18 mouse cellular contexts compared by ENCODE assay signal in the genomic region with DNA sequence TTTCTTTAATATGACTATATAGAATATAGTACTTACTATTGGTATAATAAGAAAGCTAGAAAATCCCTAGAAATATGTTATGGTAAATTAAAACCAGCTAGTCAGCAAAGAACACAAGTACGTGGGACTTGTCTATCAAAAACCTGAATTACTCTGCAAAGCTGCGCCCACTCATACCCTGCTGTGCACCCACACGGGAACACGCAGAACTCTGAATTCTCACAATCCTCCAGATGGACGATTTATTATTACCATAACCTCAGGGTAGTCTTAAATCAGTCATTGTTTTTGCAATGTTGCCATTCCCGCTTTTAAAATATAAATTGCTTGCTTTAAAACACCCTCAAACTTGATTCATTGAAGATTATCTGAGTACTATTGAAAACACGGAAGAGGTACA.
DNase-seq lines count a peak whose midpoint lies in the region; ATAC-seq and TF ChIP-seq lines count a peak whose summit lies in the region.
"Had no signal": no experiment of that assay in that cellular context is flagged by ENCODE, and none has a peak within 500 bp of the region (broad histone marks: within the 10 kb centered on the region; RNA-seq: fewer than 3 reads in every experiment).

No protein-coding gene starts in this region.

- WGBS in hindbrain, postnatal 0 days, result 68% methylated on average over 7 of the region's 7 CpGs

- TF ChIP-seq CTCF in hindbrain, postnatal 0 days (IDR thresholded peaks at IDR 0.05; ENCODE audit: low read depth), result no peak

- H3K9ac ChIP-seq in hindbrain, postnatal 0 days (replicated peaks; ENCODE audit: low read length), result no peak overlapping the region
- H3K9ac ChIP-seq: midbrain, embryonic 15.5 days had no signal

- H3K4me2 ChIP-seq in hindbrain, postnatal 0 days (ENCODE audit: low read depth, low read length), result no peak overlapping the region
- H3K4me2 ChIP-seq: liver, embryonic 11.5 days; midbrain, embryonic 15.5 days had no signal

- no peak overlapping the region for H3K27ac ChIP-seq in hindbrain, postnatal 0 days
- H3K27ac ChIP-seq: embryonic facial prominence, embryonic 10.5 days; midbrain, embryonic 15.5 days had no signal

- H3K36me3 ChIP-seq in hindbrain, postnatal 0 days (ENCODE audit: insufficient read depth, low read length), result no peaks in the 10 kb centered on the region
- H3K36me3 ChIP-seq: embryonic facial prominence, embryonic 10.5 days; midbrain, embryonic 15.5 days had no signal

- DNase-seq in right cerebral cortex, adult 2 months (ENCODE audit: low spot score in 2 of 2), result peak; percentile 63 to 67
- no peak for DNase-seq in right cerebral cortex, postnatal 4 days
- peak; percentile 69 to 70 for DNase-seq in layer of hippocampus, postnatal 36 days
- DNase-seq in left cerebral cortex, postnatal 36 days (ENCODE audit: low spot score in 2 of 2), result peak; percentile 51 to 58
- no peak for DNase-seq in heart, postnatal 4 days
- no peak for DNase-seq in testis, postnatal 10 days (ENCODE audit: low spot score)
- no peak for DNase-seq in hindbrain, postnatal 0 days (ENCODE audit: low spot score)
- DNase-seq: cerebellum, adult 9-10 months; gastrocnemius, postnatal 36 days; kidney, adult 18-20 months; kidney, postnatal 10 days; lung, adult 18-20 months; thymus, adult 18-20 months had no signal

- no peak overlapping the region for H3K4me3 ChIP-seq in hindbrain, postnatal 0 days (ENCODE audit: low read length)
- H3K4me3 ChIP-seq: embryonic facial prominence, embryonic 10.5 days; megakaryocyte, embryonic 14.5 days; midbrain, embryonic 15.5 days; myocyte had no signal

- ATAC-seq in hindbrain, postnatal 0 days, result no peak
- ATAC-seq: midbrain, embryonic 15.5 days had no signal

- H3K9me3 ChIP-seq in hindbrain, postnatal 0 days (ENCODE audit: low read length), result no peaks in the 10 kb centered on the region
- H3K9me3 ChIP-seq: embryonic facial prominence, embryonic 10.5 days; midbrain, embryonic 15.5 days had no signal

- no peaks in the 10 kb centered on the region for H3K27me3 ChIP-seq in hindbrain, postnatal 0 days (ENCODE audit: insufficient read depth, low read length)
- H3K27me3 ChIP-seq: megakaryocyte, embryonic 14.5 days; midbrain, embryonic 15.5 days had no signal

- intact Hi-C loops in left cerebral cortex, postnatal 36 days (cut with DNase I), result no loop called here

- H3K4me1 ChIP-seq in hindbrain, postnatal 0 days (ENCODE audit: insufficient read depth, low read length), result 0 out of 2 replicates have a peak, but pooled peaks cover 3% of the 10 kb centered on the region
- H3K4me1 ChIP-seq: megakaryocyte, embryonic 14.5 days had no signal

Comparison
In these comparisons a context has a peak if more than half of its experiments do, and no peak if none do; other contexts are left out.
1. DNase-seq: peak in right cerebral cortex, adult 2 months (2 of 2), layer of hippocampus, postnatal 36 days (2 of 2) and left cerebral cortex, postnatal 36 days (2 of 2); none in right cerebral cortex, postnatal 4 days (single experiment), heart, postnatal 4 days (single experiment), testis, postnatal 10 days (single experiment) and hindbrain, postnatal 0 days (single experiment).